33 mouse cellular contexts compared by ENCODE assay signal in the genomic region with DNA sequence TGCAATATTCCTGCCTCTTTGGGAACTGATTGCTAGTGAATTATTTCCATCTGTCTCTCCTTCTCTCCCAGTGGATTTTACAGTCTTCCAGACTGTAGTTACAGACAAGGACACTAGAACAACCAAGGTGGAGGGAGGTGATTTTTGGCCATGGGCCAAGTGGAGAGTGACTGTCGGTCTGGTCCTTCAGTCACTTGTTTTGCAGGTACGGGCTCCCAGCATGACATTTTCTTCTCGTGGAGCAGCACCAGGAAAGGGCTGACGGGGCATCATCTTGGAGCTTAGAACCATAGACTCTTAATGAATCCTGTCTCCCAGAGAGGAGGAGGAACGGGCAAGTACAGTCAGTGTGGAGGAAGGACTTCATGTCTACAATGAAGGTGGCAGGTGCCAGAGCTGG.
"Had no signal": no experiment of that assay in that cellular context is flagged by ENCODE, and none has a peak within 500 bp of the region (broad histone marks: within the 10 kb centered on the region; RNA-seq: fewer than 3 reads in every experiment).

No protein-coding gene starts in this region.

- H3K27me3 ChIP-seq: heart, embryonic 13.5 days; heart, embryonic 15.5 days; hindbrain, embryonic 12.5 days; hindbrain, embryonic 13.5 days; hindbrain, embryonic 15.5 days; intestine, embryonic 15.5 days; kidney, embryonic 15.5 days had no signal

- H3K4me1 ChIP-seq: heart, embryonic 10.5 days; heart, embryonic 13.5 days; heart, embryonic 15.5 days; hindbrain, embryonic 10.5 days; hindbrain, embryonic 12.5 days; hindbrain, embryonic 13.5 days; hindbrain, embryonic 15.5 days; intestine, embryonic 15.5 days; kidney, embryonic 15.5 days had no signal

- DNase-seq: heart, postnatal 10 days; heart, postnatal 14 days; heart, postnatal 36 days; heart, postnatal 4 days; kidney, adult 11 months; kidney, adult 18-20 months; kidney, adult 2 months; kidney, adult 8-10 months; kidney, adult 9 months; kidney, postnatal 10 days; kidney, postnatal 14 days; kidney, postnatal 25 days; kidney, postnatal 36 days; kidney, postnatal 4 days; layer of hippocampus, adult 9-11 months; layer of hippocampus, postnatal 36 days had no signal

- H3K4me2 ChIP-seq: heart, embryonic 11.5 days; heart, embryonic 13.5 days; heart, embryonic 15.5 days; hindbrain, embryonic 12.5 days; hindbrain, embryonic 13.5 days; hindbrain, embryonic 14.5 days; hindbrain, embryonic 15.5 days; intestine, embryonic 15.5 days; kidney, embryonic 15.5 days had no signal

- H3K9ac ChIP-seq: heart, embryonic 13.5 days; heart, embryonic 15.5 days; hindbrain, embryonic 12.5 days; hindbrain, embryonic 13.5 days; hindbrain, embryonic 14.5 days; hindbrain, embryonic 15.5 days; intestine, embryonic 15.5 days; kidney, embryonic 15.5 days had no signal

- H3K36me3 ChIP-seq: heart, embryonic 10.5 days; heart, embryonic 13.5 days; heart, embryonic 15.5 days; hindbrain, embryonic 10.5 days; hindbrain, embryonic 12.5 days; hindbrain, embryonic 13.5 days; hindbrain, embryonic 15.5 days; intestine, embryonic 15.5 days; kidney, embryonic 15.5 days had no signal

- H3K9me3 ChIP-seq: heart, embryonic 10.5 days; heart, embryonic 13.5 days; heart, embryonic 15.5 days; hindbrain, embryonic 12.5 days; hindbrain, embryonic 13.5 days; hindbrain, embryonic 15.5 days; intestine, embryonic 15.5 days; kidney, embryonic 15.5 days had no signal

- H3K27ac ChIP-seq: heart, embryonic 10.5 days; heart, embryonic 13.5 days; heart, embryonic 15.5 days; hindbrain, embryonic 10.5 days; hindbrain, embryonic 12.5 days; hindbrain, embryonic 13.5 days; hindbrain, embryonic 14.5 days; hindbrain, embryonic 15.5 days; hindbrain, postnatal 0 days; intestine, embryonic 15.5 days; kidney, embryonic 15.5 days; kidney, postnatal 0 days; layer of hippocampus, adult 2 months had no signal

- H3K4me3 ChIP-seq: heart, embryonic 10.5 days; heart, embryonic 13.5 days; heart, embryonic 15.5 days; hindbrain, embryonic 10.5 days; hindbrain, embryonic 12.5 days; hindbrain, embryonic 13.5 days; hindbrain, embryonic 15.5 days; intestine, embryonic 15.5 days; kidney, embryonic 15.5 days; layer of hippocampus, adult 2 months had no signal

- ATAC-seq: hindbrain, embryonic 16.5 days; hindbrain, postnatal 0 days; inflammation-experienced regulatory T-cells, adult 6 months; intestine, embryonic 15.5 days; intestine, embryonic 16.5 days had no signal
